25 mouse cellular contexts compared by ENCODE assay signal in the genomic region with DNA sequence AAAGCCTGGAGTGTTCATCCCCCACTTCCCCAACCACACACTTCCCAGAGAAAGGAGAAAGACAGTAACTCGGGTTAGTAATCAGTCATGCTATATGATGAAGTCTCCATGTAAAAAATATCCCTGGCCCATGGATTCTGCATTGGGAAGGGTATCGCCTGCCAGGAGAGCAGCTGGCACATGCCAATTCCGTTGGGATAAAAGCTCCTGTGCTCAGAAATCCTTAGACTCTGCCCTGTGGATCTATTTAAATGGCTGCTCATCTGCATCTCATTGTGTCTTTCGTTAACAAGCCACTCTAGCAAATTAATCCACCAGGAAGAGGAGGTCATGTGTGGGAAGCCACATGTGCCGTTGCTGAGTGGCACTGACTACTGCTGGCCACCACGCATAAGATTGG.
"Had no signal": no experiment of that assay in that cellular context is flagged by ENCODE, and none has a peak within 500 bp of the region (broad histone marks: within the 10 kb centered on the region; RNA-seq: fewer than 3 reads in every experiment).

No protein-coding gene starts in this region.

- H3K4me1 ChIP-seq: heart, embryonic 13.5 days; heart, embryonic 15.5 days; hindbrain, embryonic 13.5 days; kidney, embryonic 15.5 days; limb, embryonic 10.5 days had no signal

- H3K27ac ChIP-seq: heart, adult 2 months; heart, embryonic 13.5 days; heart, embryonic 15.5 days; hindbrain, embryonic 13.5 days; hindbrain, postnatal 0 days; kidney, embryonic 15.5 days; kidney, postnatal 0 days; layer of hippocampus, adult 2 months; left cerebral cortex, adult 2 months; limb, embryonic 10.5 days; limb, embryonic 12.5 days had no signal

- DNase-seq: gastrocnemius, postnatal 14 days; gastrocnemius, postnatal 36 days; heart, adult 11 months; heart, adult 2 months; heart, postnatal 14 days; heart, postnatal 36 days; kidney, adult 11 months; kidney, adult 2 months; kidney, adult 9 months; kidney, postnatal 14 days; kidney, postnatal 4 days; liver had no signal

- H3K36me3 ChIP-seq: heart, embryonic 13.5 days; heart, embryonic 15.5 days; hindbrain, embryonic 13.5 days; kidney, embryonic 15.5 days; limb, embryonic 10.5 days; limb, embryonic 12.5 days had no signal

- H3K4me3 ChIP-seq: heart, adult 2 months; heart, embryonic 13.5 days; heart, embryonic 15.5 days; hindbrain, embryonic 13.5 days; kidney, embryonic 15.5 days; layer of hippocampus, adult 2 months; left cerebral cortex, adult 2 months; limb, embryonic 10.5 days; limb, embryonic 12.5 days had no signal

- H3K4me2 ChIP-seq: heart, embryonic 11.5 days; heart, embryonic 13.5 days; heart, embryonic 15.5 days; hindbrain, embryonic 13.5 days; kidney, embryonic 15.5 days; limb, embryonic 12.5 days; liver, embryonic 11.5 days had no signal

- ATAC-seq: hindbrain, postnatal 0 days; intestine, embryonic 16.5 days had no signal

- H3K9me3 ChIP-seq: heart, embryonic 13.5 days; heart, embryonic 15.5 days; hindbrain, embryonic 13.5 days; kidney, embryonic 15.5 days; limb, embryonic 10.5 days; limb, embryonic 12.5 days had no signal

- H3K9ac ChIP-seq: heart, embryonic 13.5 days; heart, embryonic 15.5 days; hindbrain, embryonic 13.5 days; kidney, embryonic 15.5 days; limb, embryonic 12.5 days had no signal

- H3K27me3 ChIP-seq: heart, embryonic 13.5 days; heart, embryonic 15.5 days; hindbrain, embryonic 13.5 days; kidney, embryonic 15.5 days; limb, embryonic 12.5 days had no signal
